Mouse (Mus musculus): ENCODE data around the gene Mef2c. TPM values are rescaled to one million over a fixed set of nuclear protein-coding genes. Genes with fewer than 3 reads are reported as not detected.

Gene Mef2c
- polyA plus RNA-seq, 1 experiment from 2014 or later: 114 TPM

DNA sequence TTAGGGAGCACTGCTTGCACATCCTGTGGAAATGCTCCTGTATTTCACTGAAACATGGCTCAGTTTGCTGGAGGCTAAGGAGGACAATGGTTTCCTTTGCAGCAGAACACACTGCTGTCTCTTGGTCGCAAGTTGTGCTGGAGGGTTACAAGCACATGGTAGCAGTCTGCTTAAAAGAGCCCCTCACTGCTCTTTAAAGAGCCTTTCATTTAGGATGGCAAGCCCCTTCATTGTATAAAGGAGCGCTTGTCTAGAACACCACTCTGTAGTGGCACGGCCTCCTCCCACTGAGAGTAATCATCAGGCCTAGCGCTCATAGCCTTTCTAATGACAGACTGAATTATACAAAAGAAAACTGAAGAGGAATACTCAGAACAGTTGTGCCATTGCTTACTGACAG is 80.0 kb downstream of the Mef2c start:
- WGBS: 80% methylated on average over 4 of the region's 4 CpGs
- Histone ChIP-seq H3K4me1 (ENCODE audit: control insufficient read depth in 2 of 2, insufficient read depth in 2 of 2, low read length in 2 of 2) (peaks cover 0 to 5% of the 10 kb centered on the region in 2 experiments; a peak in 2 of 4 replicates), H3K4me2 (ENCODE audit: low read length) (no peak overlapping the region), H3K27ac (replicated peaks in 1 of 2; ENCODE audit: control insufficient read depth in 1 of 2, insufficient read depth in 1 of 2, low read depth in 2 of 2, low read length in 2 of 2) (peak overlapping the region; percentile 27 to 33; a peak in 3 of 4 replicates), H3K9me3 (ENCODE audit: control insufficient read depth, low read length) (no peaks in the 10 kb centered on the region), H3K4me3 (ENCODE audit: control insufficient read depth in 1 of 2, insufficient read depth in 1 of 2, low read depth in 1 of 2, low read length in 2 of 2) (no peak overlapping the region), H3K27me3 (ENCODE audit: control insufficient read depth, insufficient read depth, low read length) (no peaks in the 10 kb centered on the region), H3K9ac (ENCODE audit: low read length) (no peak overlapping the region), H3K36me3 (ENCODE audit: control insufficient read depth, insufficient read depth, low read length) (no peaks in the 10 kb centered on the region)
- no peak for ATAC-seq (ENCODE audit: insufficient number of reproducible peaks, insufficient read depth, low FRiP score, low read depth)

DNA sequence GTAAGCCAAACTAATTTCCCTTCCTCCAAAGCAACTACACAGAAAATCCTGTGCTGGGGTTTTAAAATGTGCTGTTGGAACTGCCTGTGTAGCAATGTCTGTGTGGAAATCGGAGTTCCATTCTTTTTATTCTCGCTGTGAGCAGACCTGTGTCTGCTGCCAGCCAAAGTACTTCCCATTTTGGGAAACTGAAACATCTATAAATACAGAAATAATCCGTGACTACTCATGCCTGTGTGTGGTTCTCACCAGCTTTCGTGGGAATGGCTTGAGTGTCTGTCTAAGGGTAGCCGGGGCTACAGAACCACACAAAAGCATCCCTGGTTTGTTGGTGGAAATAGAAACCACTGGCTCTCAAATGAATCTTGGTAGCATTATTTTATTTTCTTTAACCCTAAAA is 81.5 kb downstream of the Mef2c start:
- H3K4me3 ChIP-seq (ENCODE audit: control insufficient read depth in 1 of 2, insufficient read depth in 1 of 2, low read depth in 1 of 2, low read length in 2 of 2): no peak overlapping the region
- no peaks in the 10 kb centered on the region for H3K36me3 ChIP-seq (ENCODE audit: control insufficient read depth, insufficient read depth, low read length)
- ATAC-seq (ENCODE audit: insufficient number of reproducible peaks, insufficient read depth, low FRiP score, low read depth): no peak
- no peak overlapping the region; a peak in 1 of 4 replicates for H3K27ac ChIP-seq (replicated peaks in 1 of 2; ENCODE audit: control insufficient read depth in 1 of 2, insufficient read depth in 1 of 2, low read depth in 2 of 2, low read length in 2 of 2)
- 61% methylated on average over 5 of the region's 5 CpGs for WGBS
- H3K4me2 ChIP-seq (ENCODE audit: low read length): no peak overlapping the region
- H3K9ac ChIP-seq (ENCODE audit: low read length): no peak overlapping the region
- H3K4me1 ChIP-seq (ENCODE audit: control insufficient read depth in 2 of 2, insufficient read depth in 2 of 2, low read length in 2 of 2): peaks cover 0 to 5% of the 10 kb centered on the region in 2 experiments; a peak in 2 of 4 replicates
- no peaks in the 10 kb centered on the region for H3K9me3 ChIP-seq (ENCODE audit: control insufficient read depth, low read length)
- H3K27me3 ChIP-seq (ENCODE audit: control insufficient read depth, insufficient read depth, low read length): no peaks in the 10 kb centered on the region

DNA sequence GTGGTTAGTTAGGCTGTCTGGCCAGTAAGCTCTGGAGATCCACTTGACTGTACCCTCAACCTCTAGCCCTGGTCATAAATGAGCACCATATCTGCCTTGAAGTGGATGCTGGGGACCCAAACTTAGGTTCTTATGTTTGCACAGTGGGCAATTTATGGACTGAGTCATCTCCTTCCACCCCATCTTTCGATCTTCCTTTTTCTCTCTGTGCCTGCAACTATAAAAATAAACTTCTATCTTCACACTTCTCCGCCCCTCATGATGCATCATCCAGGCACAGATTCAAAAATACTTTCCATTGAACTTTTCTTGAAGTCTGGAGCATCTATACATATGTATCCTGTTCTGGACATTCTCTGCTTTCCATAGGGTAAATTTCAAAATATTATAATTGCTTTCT is 84.4 kb downstream of the Mef2c start:
- no peak for ATAC-seq (ENCODE audit: insufficient number of reproducible peaks, insufficient read depth, low FRiP score, low read depth)
- Histone ChIP-seq H3K9ac (ENCODE audit: low read length) (no peak overlapping the region), H3K4me3 (ENCODE audit: control insufficient read depth in 1 of 2, insufficient read depth in 1 of 2, low read depth in 1 of 2, low read length in 2 of 2) (no peak overlapping the region), H3K36me3 (ENCODE audit: control insufficient read depth, insufficient read depth, low read length) (peaks cover 7% of the 10 kb centered on the region), H3K9me3 (ENCODE audit: control insufficient read depth, low read length) (no peaks in the 10 kb centered on the region), H3K27ac (replicated peaks in 1 of 2; ENCODE audit: control insufficient read depth in 1 of 2, insufficient read depth in 1 of 2, low read depth in 2 of 2, low read length in 2 of 2) (no peak overlapping the region), H3K27me3 (ENCODE audit: control insufficient read depth, insufficient read depth, low read length) (no peaks in the 10 kb centered on the region), H3K4me1 (ENCODE audit: control insufficient read depth in 2 of 2, insufficient read depth in 2 of 2, low read length in 2 of 2) (peaks cover 2 to 11% of the 10 kb centered on the region in 2 experiments; a peak in 3 of 4 replicates), H3K4me2 (ENCODE audit: low read length) (no peak overlapping the region)
- 73% methylated on average over 2 of the region's 2 CpGs for WGBS

DNA sequence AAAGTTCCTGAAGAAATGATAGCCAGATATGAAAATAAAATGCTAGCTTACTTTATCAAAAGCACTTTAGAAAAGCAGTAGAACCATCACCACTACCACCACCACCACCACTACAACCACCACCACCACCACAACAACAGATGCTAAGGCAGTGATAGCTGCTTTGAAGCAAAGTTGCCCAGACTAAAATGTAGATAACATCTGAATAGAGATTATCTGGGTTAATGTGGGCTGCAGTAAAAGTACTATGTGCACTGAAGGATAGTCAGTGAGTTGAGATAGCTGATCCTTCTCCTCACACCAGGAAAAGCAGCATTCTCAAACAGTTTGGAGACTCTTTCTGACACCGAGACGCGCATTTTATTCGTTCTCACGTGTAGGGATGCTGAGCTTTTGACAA is 87.1 kb downstream of the Mef2c start:
- ATAC-seq (ENCODE audit: insufficient number of reproducible peaks, insufficient read depth, low FRiP score, low read depth): no peak
- WGBS: 90% methylated on average over 5 of the region's 5 CpGs
- no peak overlapping the region for H3K4me3 ChIP-seq (ENCODE audit: control insufficient read depth in 1 of 2, insufficient read depth in 1 of 2, low read depth in 1 of 2, low read length in 2 of 2)

DNA sequence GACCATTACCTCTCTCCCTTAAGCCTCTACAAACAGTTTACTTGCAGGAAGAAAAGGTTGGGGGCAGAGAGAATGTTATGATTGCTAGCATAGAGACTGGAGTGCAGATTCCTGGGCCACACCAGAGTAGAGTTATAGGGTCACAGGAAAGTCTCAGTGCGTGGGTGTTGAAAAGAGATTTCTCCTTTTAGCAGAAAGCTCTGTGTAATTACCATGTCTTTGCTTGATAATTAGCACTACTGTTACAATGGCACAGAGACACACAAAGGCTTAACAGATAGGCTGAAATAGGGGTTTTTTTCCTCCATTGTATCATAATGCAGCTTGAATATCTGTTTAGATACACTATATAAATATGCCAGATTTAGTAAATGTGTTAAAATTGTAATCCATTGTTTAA is 91.6 kb downstream of the Mef2c start:
- Histone ChIP-seq H3K36me3 (ENCODE audit: control insufficient read depth, insufficient read depth, low read length) (peaks cover 19% of the 10 kb centered on the region), H3K4me3 (ENCODE audit: control insufficient read depth in 1 of 2, insufficient read depth in 1 of 2, low read depth in 1 of 2, low read length in 2 of 2) (no peak overlapping the region), H3K27ac (replicated peaks in 1 of 2; ENCODE audit: control insufficient read depth in 1 of 2, insufficient read depth in 1 of 2, low read depth in 2 of 2, low read length in 2 of 2) (no peak overlapping the region), H3K4me2 (ENCODE audit: low read length) (no peak overlapping the region), H3K9ac (ENCODE audit: low read length) (no peak overlapping the region), H3K4me1 (ENCODE audit: control insufficient read depth in 2 of 2, insufficient read depth in 2 of 2, low read length in 2 of 2) (peaks cover 2 to 6% of the 10 kb centered on the region in 2 experiments; a peak in 3 of 4 replicates), H3K27me3 (ENCODE audit: control insufficient read depth, insufficient read depth, low read length) (no peaks in the 10 kb centered on the region), H3K9me3 (ENCODE audit: control insufficient read depth, low read length) (no peaks in the 10 kb centered on the region)
- ATAC-seq (ENCODE audit: insufficient number of reproducible peaks, insufficient read depth, low FRiP score, low read depth): no peak
- WGBS: 74% methylated on average over 1 of the region's 1 CpGs

More for the DNA sequence above, 87.1 kb downstream of the Mef2c start:
- Histone ChIP-seq H3K27me3 (ENCODE audit: control insufficient read depth, insufficient read depth, low read length) (no peaks in the 10 kb centered on the region), H3K4me2 (ENCODE audit: low read length) (no peak overlapping the region), H3K36me3 (ENCODE audit: control insufficient read depth, insufficient read depth, low read length) (peaks cover 9% of the 10 kb centered on the region), H3K4me1 (ENCODE audit: control insufficient read depth in 2 of 2, insufficient read depth in 2 of 2, low read length in 2 of 2) (peaks cover 2 to 6% of the 10 kb centered on the region in 2 experiments; a peak in 3 of 4 replicates), H3K9ac (ENCODE audit: low read length) (no peak overlapping the region), H3K9me3 (ENCODE audit: control insufficient read depth, low read length) (no peaks in the 10 kb centered on the region), H3K27ac (replicated peaks in 1 of 2; ENCODE audit: control insufficient read depth in 1 of 2, insufficient read depth in 1 of 2, low read depth in 2 of 2, low read length in 2 of 2) (no peak overlapping the region)

DNA sequence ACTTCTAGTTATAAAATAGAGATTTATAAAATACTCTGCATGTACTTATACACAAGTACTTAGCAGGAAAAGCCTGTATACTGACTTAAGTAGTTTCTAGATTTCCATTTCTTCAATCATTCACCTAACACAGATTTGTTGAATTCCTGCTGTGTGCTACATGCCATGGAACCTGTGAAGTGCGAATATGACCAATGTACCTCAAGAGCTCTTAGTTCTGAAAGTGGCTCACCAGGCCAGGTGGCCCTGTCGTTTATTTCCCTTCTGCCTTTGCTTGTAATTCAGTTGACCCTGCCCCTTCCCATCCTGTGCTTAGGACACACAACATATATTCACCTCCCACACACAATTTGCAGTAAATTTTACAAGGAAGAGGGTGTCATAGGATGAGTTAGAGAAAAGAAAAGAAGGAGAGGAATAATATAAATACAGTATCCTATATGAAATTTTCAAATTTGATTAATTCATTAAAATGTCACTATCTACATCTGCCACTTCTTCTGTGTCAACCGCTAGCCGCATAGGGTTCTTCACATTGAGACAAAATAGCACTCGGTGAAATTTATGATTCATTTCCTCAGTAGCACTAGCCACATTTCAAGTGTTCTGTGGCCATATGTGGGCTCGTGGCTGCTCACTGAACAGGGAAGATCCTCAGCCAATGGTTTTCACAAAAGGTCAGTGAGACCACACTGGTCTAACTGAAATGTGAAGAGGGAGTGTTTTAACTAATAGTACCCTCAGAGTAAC is 93.3 kb downstream of the Mef2c start:
- Histone ChIP-seq H3K4me2 (ENCODE audit: low read length) (no peak overlapping the region), H3K4me3 (ENCODE audit: control insufficient read depth in 1 of 2, insufficient read depth in 1 of 2, low read depth in 1 of 2, low read length in 2 of 2) (no peak overlapping the region), H3K27ac (replicated peaks in 1 of 2; ENCODE audit: control insufficient read depth in 1 of 2, insufficient read depth in 1 of 2, low read depth in 2 of 2, low read length in 2 of 2) (no peak overlapping the region), H3K4me1 (ENCODE audit: control insufficient read depth in 2 of 2, insufficient read depth in 2 of 2, low read length in 2 of 2) (no peaks in the 10 kb centered on the region), H3K27me3 (ENCODE audit: control insufficient read depth, insufficient read depth, low read length) (no peaks in the 10 kb centered on the region), H3K36me3 (ENCODE audit: control insufficient read depth, insufficient read depth, low read length) (peaks cover 19% of the 10 kb centered on the region), H3K9ac (ENCODE audit: low read length) (no peak overlapping the region), H3K9me3 (ENCODE audit: control insufficient read depth, low read length) (no peaks in the 10 kb centered on the region)
- ATAC-seq (ENCODE audit: insufficient number of reproducible peaks, insufficient read depth, low FRiP score, low read depth): no peak
- WGBS: 79% methylated on average over 6 of the region's 6 CpGs

DNA sequence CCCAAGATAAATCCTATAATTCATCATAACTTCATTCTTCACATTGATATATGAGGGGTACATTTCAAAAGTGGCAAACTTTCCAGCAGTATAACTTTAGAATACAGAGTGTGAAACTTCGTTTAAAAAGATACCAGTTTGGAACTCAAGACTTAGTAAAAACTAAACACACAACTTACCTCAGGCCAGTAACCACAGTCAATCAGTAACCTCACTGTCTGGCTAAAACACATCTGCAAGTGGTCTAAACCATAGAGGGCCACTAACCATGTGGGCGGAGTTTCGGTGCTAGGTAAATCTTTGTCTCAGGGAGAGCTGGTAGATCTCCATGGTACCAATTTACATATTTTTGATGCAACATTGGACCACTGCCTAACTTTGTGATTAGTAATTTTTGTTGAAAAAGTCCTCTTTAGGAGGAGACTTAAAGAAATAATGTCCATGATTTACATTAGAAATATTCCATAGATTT is 93.9 kb downstream of the Mef2c start:
- peaks cover 16% of the 10 kb centered on the region for H3K36me3 ChIP-seq (ENCODE audit: control insufficient read depth, insufficient read depth, low read length)
- H3K9me3 ChIP-seq (ENCODE audit: control insufficient read depth, low read length): no peaks in the 10 kb centered on the region
- no peak overlapping the region for H3K4me3 ChIP-seq (ENCODE audit: control insufficient read depth in 1 of 2, insufficient read depth in 1 of 2, low read depth in 1 of 2, low read length in 2 of 2)
- H3K4me1 ChIP-seq (ENCODE audit: control insufficient read depth in 2 of 2, insufficient read depth in 2 of 2, low read length in 2 of 2): peaks cover 0 to 4% of the 10 kb centered on the region in 2 experiments; a peak in 2 of 4 replicates
- H3K4me2 ChIP-seq (ENCODE audit: low read length): no peak overlapping the region
- ATAC-seq (ENCODE audit: insufficient number of reproducible peaks, insufficient read depth, low FRiP score, low read depth): no peak
- H3K27ac ChIP-seq (replicated peaks in 1 of 2; ENCODE audit: control insufficient read depth in 1 of 2, insufficient read depth in 1 of 2, low read depth in 2 of 2, low read length in 2 of 2): no peak overlapping the region
- 94% methylated on average over 3 of the region's 3 CpGs for WGBS
- H3K9ac ChIP-seq (ENCODE audit: low read length): no peak overlapping the region
- H3K27me3 ChIP-seq (ENCODE audit: control insufficient read depth, insufficient read depth, low read length): no peaks in the 10 kb centered on the region
